Mouse (Mus musculus) cerebellum, adult 11 months (tissue): ENCODE measurements around the gene Tnfrsf13b.
"Not testable (repeated sequence)": the region's sequence is repeated elsewhere in the genome, so short reads cannot be mapped to it uniquely, and the experiment has no call there.

ENCODE experiments used
- DNase-seq: peaks from one replicate; pipeline ENCODE4 v3.0.0; 2022

Tnfrsf13b gene

GRCm38 (mm10) chr11:61129305-61129704 lies 2.8 kb downstream of the Tnfrsf13b start:
- no peak for DNase-seq

- not testable (repeated sequence) for DNase-seq
Observed at GRCm38 (mm10) chr11:61130646-61131045, 4.1 kb downstream of the Tnfrsf13b start.

GRCm38 (mm10) chr11:61132943-61133342 lies 6.4 kb downstream of the Tnfrsf13b start:
- no peak for DNase-seq

- DNase-seq, result no peak
Observed at GRCm38 (mm10) chr11:61141693-61142092, 15.1 kb downstream of the Tnfrsf13b start.

GRCm38 (mm10) chr11:61142262-61142661 lies 15.7 kb downstream of the Tnfrsf13b start:
- no peak for DNase-seq

GRCm38 (mm10) chr11:61142941-61143530 lies 16.5 kb downstream of the Tnfrsf13b start:
- DNase-seq, result no peak

GRCm38 (mm10) chr11:61143564-61144469 lies 17.3 kb downstream of the Tnfrsf13b start:
- DNase-seq, result no peak

GRCm38 (mm10) chr11:61145551-61145950 lies 19.0 kb downstream of the Tnfrsf13b start:
- DNase-seq, result no peak

- no peak for DNase-seq
Observed at GRCm38 (mm10) chr11:61146645-61147299, 20.2 kb downstream of the Tnfrsf13b start.

GRCm38 (mm10) chr11:61147300-61147683 lies 20.7 kb downstream of the Tnfrsf13b start:
- DNase-seq, result peak; percentile 50

GRCm38 (mm10) chr11:61150233-61151001 lies 23.9 kb downstream of the Tnfrsf13b start:
- no peak for DNase-seq

GRCm38 (mm10) chr11:61155727-61156126 lies 29.2 kb downstream of the Tnfrsf13b start:
- DNase-seq, result no peak

GRCm38 (mm10) chr11:61158141-61158540 lies 31.6 kb downstream of the Tnfrsf13b start:
- no peak for DNase-seq

GRCm38 (mm10) chr11:61159796-61160732 lies 33.5 kb downstream of the Tnfrsf13b start:
- peak; percentile 61 for DNase-seq

GRCm38 (mm10) chr11:61161121-61161520 lies 34.6 kb downstream of the Tnfrsf13b start:
- DNase-seq, result no peak

GRCm38 (mm10) chr11:61162776-61163175 lies 36.2 kb downstream of the Tnfrsf13b start:
- DNase-seq, result no peak

- no peak for DNase-seq
Observed at GRCm38 (mm10) chr11:61163341-61163740, 36.8 kb downstream of the Tnfrsf13b start.

- no peak for DNase-seq
Observed at GRCm38 (mm10) chr11:61164366-61164765, 37.8 kb downstream of the Tnfrsf13b start.

GRCm38 (mm10) chr11:61164881-61165280 lies 38.3 kb downstream of the Tnfrsf13b start:
- no peak for DNase-seq

- DNase-seq, result no peak
Observed at GRCm38 (mm10) chr11:61170184-61170583, 43.6 kb downstream of the Tnfrsf13b start.

GRCm38 (mm10) chr11:61173477-61173876 lies 46.9 kb downstream of the Tnfrsf13b start:
- not testable (repeated sequence) for DNase-seq
